Mouse (Mus musculus) kidney, adult 2 months (tissue): ENCODE results near the gene Zkscan16. TPM values are rescaled to one million over a fixed set of nuclear protein-coding genes. Genes with fewer than 3 reads are reported as not detected.

Experiments
- DNase-seq: peaks from one replicate; pipeline ENCODE4 v3.0.0; 2021
- H3K27ac ChIP-seq: fragments of 200-500 bp; 2 replicates; pipeline ENCODE4 v1.5.1; 2012; ENCODE audit warnings: low read depth, low read length, control low read depth, inconsistent platforms; ENCODE audit not compliant: insufficient read depth
- H3K27me3 ChIP-seq: fragments of 200-500 bp; replicated peaks from 2 replicates; pipeline ENCODE4 v1.6.1; 2012; ENCODE audit warnings: mild to moderate bottlenecking, moderate library complexity, low read length, inconsistent platforms; ENCODE audit not compliant: control insufficient read depth, insufficient read depth
- H3K36me3 ChIP-seq: fragments of 200-500 bp; 2 replicates; pipeline ENCODE4 v1.6.1; 2012; ENCODE audit warnings: mild to moderate bottlenecking, moderate library complexity, low read length, inconsistent platforms; ENCODE audit not compliant: control insufficient read depth, insufficient read depth
- H3K4me1 ChIP-seq: fragments of 200-500 bp; 2 replicates; pipeline ENCODE4 v1.6.1; 2011; ENCODE audit warnings: low read length; ENCODE audit not compliant: control insufficient read depth, insufficient read depth
- H3K4me3 ChIP-seq: fragments of 200-500 bp; 2 replicates; pipeline ENCODE4 v1.5.1; 2011; ENCODE audit warnings: mild to moderate bottlenecking, low read depth, low read length, control low read depth; ENCODE audit not compliant: insufficient read depth
- CTCF ChIP-seq: fragments of 200-500 bp; conservative IDR thresholded peaks from 2 replicates; pipeline ENCODE4 v1.5.1; 2011; ENCODE audit warnings: low read depth, mild to moderate bottlenecking, control low read depth, low read length, moderate library complexity, mixed read lengths; ENCODE audit not compliant: insufficient read depth, insufficient read length
- POLR2A ChIP-seq: fragments of 200-500 bp; IDR thresholded peaks from one replicate; pipeline ENCODE4 v1.6.1; 2011; ENCODE audit warnings: low read depth, low read length, control low read depth
- WGBS: fragments of 180-500 bp; shearing (Covaris S2); methylation state at CpG from one replicate; pipeline ENCODE4 v1.1.7; 2018; 5-methylcytosine and 5-hydroxymethylcytosine counted together
- polyA plus RNA-seq: library from polyadenylated mRNA; depleted of rRNA; stranded (reverse); fragments of >200 nt; gene quantifications from 2 replicates; pipeline ENCODE4 v1.2.3, GENCODE M21; 2012

Gene Zkscan16
- polyA plus RNA-seq, 1 experiment: 0.11 TPM

- TF ChIP-seq CTCF (no peak), POLR2A (no peak)
- Histone ChIP-seq H3K4me1 (no peaks in the 10 kb centered on the region), H3K27me3 (no peaks in the 10 kb centered on the region), H3K27ac (no peak overlapping the region), H3K4me3 (no peak overlapping the region), H3K36me3 (no peaks in the 10 kb centered on the region)
- WGBS: 87% methylated on average over 1 of the region's 1 CpGs
- DNase-seq: no peak
Measured at GRCm38 (mm10) chr4:58965136-58965535, 21.7 kb downstream of the Zkscan16 start.

GRCm38 (mm10) chr4:58970678-58971077 is 27.2 kb downstream of the Zkscan16 start:
- 91% methylated on average over 4 of the region's 4 CpGs for WGBS
- no peak for DNase-seq
- H3K4me3 ChIP-seq: no peak overlapping the region
- no peak overlapping the region for H3K27ac ChIP-seq
- no peaks in the 10 kb centered on the region for H3K4me1 ChIP-seq
- no peaks in the 10 kb centered on the region for H3K27me3 ChIP-seq
- no peak for TF ChIP-seq POLR2A
- no peak for TF ChIP-seq CTCF
- H3K36me3 ChIP-seq: no peaks in the 10 kb centered on the region

GRCm38 (mm10) chr4:58975711-58976110 is 32.3 kb downstream of the Zkscan16 start:
- H3K27ac ChIP-seq: no peak overlapping the region
- TF ChIP-seq CTCF: no peak
- TF ChIP-seq POLR2A: no peak
- 94% methylated on average over 5 of the region's 5 CpGs for WGBS
- no peak overlapping the region for H3K4me3 ChIP-seq
- no peaks in the 10 kb centered on the region for H3K4me1 ChIP-seq
- no peaks in the 10 kb centered on the region for H3K27me3 ChIP-seq
- no peak for DNase-seq
- no peaks in the 10 kb centered on the region for H3K36me3 ChIP-seq

- Histone ChIP-seq H3K36me3 (no peaks in the 10 kb centered on the region), H3K4me1 (no peaks in the 10 kb centered on the region), H3K27me3 (no peaks in the 10 kb centered on the region), H3K27ac (no peak overlapping the region), H3K4me3 (no peak overlapping the region)
- TF ChIP-seq CTCF: no peak
- no peak for TF ChIP-seq POLR2A
- DNase-seq: no peak
- 83% methylated on average over 6 of the region's 6 CpGs for WGBS
Measured at GRCm38 (mm10) chr4:58981421-58981820, 38.0 kb downstream of the Zkscan16 start.

GRCm38 (mm10) chr4:58982806-58983205 is 39.4 kb downstream of the Zkscan16 start:
- Histone ChIP-seq H3K4me1 (peaks cover 3% of the 10 kb centered on the region; the same call in 1 of the 2 replicates), H3K27me3 (no peaks in the 10 kb centered on the region), H3K4me3 (no peak overlapping the region), H3K36me3 (no peaks in the 10 kb centered on the region), H3K27ac (no peak overlapping the region)
- DNase-seq: no peak
- WGBS: 89% methylated on average over 8 of the region's 8 CpGs
- TF ChIP-seq POLR2A: no peak

- no peak overlapping the region for H3K27ac ChIP-seq
- TF ChIP-seq POLR2A (no peak), CTCF (peak; percentile 88)
- peak; percentile 77 for DNase-seq
- peaks cover 9% of the 10 kb centered on the region for H3K4me1 ChIP-seq
- WGBS: 13% methylated on average over 7 of the region's 7 CpGs
- no peak overlapping the region for H3K4me3 ChIP-seq
- H3K27me3 ChIP-seq: no peaks in the 10 kb centered on the region
- H3K36me3 ChIP-seq: no peaks in the 10 kb centered on the region
Measured at GRCm38 (mm10) chr4:58985157-58985648, 41.8 kb downstream of the Zkscan16 start.

GRCm38 (mm10) chr4:58986540-58987190 is 43.2 kb downstream of the Zkscan16 start, which contains the start of gene Ptgr1:
Gene Ptgr1, minus strand, starts transcription at chr4:58987119.
- 1% methylated on average over 28 of the region's 28 CpGs for WGBS
- Histone ChIP-seq H3K36me3 (no peaks in the 10 kb centered on the region), H3K27me3 (no peaks in the 10 kb centered on the region), H3K27ac (no peak within 1 kb of the TSS; the same call in 1 of the 2 replicates), H3K4me3 (peak within 1 kb of the TSS; percentile 73), H3K4me1 (peaks cover 9% of the 10 kb centered on the region)
- TF ChIP-seq POLR2A (no peak), CTCF (no peak)
- peak; percentile 93 for DNase-seq
